Mouse (Mus musculus) right cerebral cortex, postnatal 14 days (tissue): ENCODE data around the gene Parp11.

ENCODE experiments used
- DNase-seq: peaks from one replicate; pipeline ENCODE4 v3.0.0; 2022

The Parp11 gene

DNA sequence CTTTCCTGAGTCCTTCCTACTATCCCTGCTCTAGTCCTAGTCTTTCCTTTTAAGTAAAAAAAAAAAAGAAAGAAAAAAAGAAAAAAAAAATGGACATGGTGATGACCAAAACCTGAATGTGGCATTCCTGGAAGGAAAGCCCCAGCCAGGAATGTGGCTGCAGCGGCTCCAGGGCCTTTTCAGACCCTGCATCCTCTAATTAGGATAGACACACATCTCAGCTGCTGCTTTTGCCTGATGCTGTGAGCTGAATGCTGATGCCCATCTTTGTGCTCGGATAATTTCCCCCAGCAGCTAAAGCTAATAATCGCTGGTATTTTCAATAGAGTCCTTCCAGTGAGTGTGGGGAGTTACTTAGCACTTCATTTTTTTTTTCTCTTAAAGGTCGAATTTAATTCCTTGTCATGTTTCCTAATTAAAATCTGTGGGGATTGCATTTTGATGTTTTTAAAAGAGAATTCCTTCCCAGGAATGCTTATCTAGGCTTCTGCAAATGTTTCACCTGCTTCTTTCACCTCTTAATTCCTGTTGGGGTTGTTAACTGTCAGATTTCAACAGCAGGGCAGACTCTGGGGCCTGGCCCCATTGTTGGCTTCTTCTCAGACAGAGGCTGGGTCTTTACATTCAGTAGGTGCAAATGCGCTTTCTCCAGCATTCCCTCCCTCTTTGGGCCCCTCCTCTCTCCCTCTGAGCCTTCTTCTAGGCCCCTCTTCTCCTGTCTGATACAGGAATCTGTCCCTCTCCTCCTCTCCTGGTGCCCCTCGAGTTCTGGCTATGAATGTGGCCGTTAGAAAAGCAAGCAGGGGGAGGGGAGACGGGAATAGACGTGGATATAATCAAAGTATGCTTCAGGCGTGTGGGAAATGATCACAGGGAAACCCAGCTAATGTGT is 3.1 kb downstream of the Parp11 start:
- DNase-seq: no peak

DNA sequence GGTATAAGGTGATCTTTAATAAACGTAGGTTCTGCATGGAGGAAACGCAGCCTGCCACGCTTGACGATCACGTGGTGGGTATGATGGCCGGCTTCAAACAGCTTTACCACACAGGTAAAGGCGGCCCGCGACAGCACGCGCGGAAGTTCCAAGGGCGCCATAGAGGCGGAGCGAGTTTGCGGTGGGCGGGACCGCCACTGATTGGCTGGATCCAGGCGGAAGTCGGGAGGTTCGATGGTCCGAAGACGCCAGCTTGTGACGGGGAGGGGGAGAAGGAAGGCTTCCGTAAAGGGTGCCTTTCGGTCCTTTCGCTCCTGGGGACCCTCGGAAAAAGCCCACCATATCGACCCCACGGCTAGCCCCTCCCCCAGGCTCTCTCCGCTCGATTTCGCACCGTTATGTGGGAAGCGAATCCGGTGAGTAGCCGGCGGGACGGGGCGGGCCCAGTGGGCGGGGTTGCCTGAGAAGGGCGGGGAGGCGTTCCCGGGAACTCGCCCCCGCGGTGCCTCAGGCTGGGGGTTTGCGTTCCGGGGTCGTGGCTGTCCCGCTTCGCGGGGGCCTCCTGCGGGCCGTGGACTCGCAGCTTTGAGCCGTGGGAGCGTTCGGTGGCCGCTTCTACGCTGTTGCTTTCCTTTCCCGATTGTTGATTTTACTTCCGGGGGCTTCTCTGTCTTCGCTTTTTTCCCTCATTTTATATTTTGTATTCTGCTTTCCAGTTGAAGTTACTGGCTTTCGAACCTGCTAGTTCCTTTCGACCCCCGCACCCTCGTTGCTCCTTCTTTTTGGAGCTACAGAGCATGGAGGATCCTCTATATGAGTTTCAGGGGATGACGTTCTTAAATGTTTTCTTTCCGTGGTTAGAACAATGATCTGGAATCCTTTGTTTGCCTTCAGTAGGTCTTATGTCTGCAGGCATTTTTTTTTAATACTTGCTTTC is 7.0 kb downstream of the Parp11 start:
- DNase-seq: peak; percentile 91

DNA sequence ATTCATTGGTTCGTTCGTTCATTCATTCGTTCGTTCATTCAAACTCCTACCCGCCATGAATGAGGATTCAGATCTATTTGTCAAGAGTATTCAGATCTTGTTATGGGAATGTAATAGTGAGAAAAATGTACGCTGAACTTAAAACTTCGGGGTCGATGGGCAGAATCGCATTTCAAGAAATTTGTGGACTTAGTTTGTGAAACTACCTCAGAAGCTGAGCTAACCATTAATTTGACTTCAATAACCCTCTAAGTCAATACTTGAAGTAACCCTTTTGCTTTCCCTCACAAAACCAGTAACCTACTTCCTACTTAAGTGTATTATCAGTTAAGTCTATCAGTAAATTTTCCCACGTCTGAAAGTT is 7.7 kb downstream of the Parp11 start:
- DNase-seq: no peak

DNA sequence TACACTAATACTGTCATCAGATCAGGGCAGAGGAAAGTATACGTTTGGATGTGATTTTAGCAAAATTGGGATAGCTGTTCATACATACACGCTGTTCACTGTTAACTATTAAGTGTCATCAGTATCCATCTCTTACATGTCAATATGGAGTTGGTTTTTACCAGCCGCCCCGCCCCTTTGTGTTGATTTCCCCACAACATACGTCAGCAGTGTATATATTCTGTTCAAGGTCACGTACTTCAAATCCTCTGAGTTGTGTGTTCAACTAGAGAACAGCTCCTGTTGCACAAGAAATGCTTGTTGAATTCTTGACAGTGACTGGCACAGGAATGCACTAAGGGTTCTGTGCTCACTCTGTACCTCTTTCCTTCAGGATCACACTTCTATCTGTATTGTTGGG is 8.2 kb downstream of the Parp11 start:
- no peak for DNase-seq

DNA sequence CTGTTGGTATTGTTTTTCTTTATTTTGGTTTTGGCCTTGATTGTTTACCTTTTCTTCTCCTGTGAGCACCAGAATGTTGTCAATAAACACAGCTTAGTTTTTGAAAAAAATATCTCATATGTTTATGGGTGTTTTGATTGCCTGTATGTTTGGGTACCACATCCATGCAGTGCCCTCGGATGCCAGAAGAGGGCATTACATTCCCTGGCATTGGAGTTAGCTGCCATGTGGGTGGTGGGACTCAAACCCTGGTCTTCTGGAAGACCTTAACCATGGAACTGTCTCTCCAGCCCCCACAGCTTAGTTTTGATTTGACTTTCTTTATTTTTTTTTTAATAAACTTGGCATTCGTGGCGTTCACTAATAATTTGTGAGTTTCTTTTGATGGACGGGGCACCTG is 8.8 kb downstream of the Parp11 start:
- no peak for DNase-seq

DNA sequence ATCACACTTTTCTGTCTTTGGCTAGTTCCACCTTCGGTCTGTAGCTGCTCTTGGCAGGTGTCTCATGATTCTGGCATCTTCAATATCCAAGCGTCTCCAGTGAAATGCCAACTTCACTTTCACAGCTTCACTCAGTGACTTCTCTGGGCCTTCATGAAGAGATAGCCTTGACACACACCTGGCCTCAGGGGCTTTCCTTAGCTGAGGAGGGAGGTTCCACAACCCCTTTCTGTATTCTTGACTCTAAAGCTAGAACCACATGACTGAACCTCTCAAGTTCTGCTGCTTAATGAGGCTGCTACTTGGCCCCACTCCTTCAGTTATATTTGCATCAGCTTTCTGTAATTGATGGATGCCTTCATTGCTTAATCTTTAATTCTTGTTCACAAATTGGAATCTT is 10.1 kb downstream of the Parp11 start:
- no peak for DNase-seq

DNA sequence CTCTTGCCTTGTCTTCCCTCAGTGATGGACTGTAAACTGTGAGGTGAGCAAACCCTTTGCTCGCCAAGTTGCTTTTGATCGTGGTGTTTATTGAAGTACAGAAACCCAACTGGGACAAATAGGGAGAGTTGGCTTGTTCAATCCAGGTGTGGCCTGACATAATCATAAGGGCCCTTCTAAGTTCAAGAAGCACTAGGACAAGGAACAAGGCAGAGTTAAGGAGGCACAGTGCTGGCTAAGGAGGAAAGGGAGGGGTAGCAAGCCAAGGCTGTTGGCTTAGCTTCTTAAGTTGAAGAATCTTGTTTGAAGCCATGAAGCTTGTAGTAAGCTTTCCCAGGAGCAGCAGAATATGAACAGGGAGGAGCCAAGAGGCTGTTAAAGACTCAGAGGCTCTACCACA is 13.1 kb downstream of the Parp11 start:
- DNase-seq: no peak

DNA sequence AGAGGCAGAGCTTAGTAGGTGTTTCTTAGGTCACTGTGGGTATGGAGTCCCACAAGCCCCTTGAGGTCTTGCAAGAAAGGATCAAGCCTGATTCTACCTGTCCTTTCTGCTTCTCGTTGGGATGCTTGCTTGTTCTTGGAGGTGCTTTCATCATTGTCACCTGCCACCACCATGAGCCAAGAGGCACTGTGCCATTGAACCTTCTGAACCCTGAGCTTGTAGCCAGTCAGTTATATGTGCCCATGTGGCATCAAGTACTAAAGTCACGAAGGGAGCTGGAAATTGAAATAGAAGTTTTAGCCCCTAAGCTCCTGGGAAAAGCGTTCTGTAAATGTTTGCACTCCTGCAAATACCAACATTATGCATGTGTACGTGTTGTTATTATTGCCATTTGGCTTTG is 14.9 kb downstream of the Parp11 start:
- no peak for DNase-seq

DNA sequence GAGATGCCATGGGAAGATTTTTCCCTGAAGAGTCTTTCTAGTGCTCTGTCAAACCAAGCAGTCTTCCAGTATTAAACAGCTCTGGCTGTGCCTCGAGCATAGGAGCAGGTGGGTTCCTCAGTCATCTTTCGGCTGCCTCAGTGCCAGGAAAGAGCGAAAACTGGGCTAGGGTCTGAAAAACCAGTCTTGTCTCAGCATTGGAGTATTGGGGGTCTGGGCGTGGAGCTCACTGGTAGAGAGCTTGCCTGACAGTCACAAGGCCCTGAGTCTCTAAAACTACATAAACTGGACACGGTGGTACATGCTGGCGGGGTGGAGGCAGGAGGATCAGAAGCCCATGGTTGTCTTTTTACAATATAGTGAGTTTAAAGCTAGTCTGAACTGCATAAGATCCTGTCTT is 15.6 kb downstream of the Parp11 start:
- no peak for DNase-seq

DNA sequence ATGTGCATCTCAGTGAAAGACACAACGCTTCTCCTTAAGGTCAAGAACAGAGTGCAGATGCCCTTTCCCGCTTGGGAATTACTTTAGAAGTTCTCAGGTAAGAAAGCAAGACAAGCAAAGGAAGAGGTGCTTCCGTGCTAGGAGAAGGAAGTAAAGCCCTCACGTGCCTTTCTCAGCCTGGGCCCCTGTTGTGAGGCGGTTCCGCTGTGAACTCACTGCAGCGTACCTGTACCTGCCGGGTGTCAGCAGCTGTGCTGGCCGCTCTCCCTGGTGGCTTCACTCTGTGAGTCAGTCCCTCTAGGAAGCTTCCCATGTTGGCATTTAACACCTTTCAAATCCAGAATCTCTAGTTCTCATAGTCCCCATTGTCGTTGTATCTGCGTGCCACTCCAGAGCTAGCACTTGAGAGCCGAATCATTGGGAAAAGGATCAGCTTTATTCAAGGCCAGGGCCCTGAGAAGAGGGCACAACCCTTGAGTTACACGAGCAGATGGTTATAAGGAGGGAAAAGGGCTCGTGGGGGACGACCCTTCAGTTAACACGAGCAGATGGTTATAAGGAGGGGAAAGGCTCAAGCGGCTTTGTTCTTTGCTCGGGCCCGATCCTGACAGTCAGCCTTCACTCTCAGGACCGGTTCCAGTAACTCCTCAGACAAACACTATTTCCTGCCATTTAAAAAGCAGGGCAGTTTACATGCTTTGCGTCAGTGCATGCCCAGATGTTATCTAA is 16.8 kb downstream of the Parp11 start:
- DNase-seq: no peak

DNA sequence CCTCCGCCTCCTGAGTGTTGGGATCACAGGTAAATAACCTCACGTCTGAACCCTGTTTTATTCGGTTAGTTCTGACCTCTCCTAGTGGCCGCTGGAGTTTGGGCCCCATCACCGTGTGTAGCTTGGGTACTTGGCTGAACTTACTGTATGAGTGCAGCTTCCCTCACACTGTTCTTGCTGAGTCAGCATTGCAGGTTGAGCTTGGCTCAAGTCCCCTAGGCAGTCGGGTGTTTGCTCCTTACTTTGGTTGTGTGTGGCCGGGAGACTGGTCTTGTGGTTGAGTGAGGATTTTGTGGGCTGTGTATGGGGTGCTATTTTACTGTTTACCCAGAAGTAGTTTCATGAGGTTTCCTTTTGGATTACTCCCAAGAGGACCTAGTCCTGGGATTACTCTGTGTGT is 17.9 kb downstream of the Parp11 start:
- no peak for DNase-seq

DNA sequence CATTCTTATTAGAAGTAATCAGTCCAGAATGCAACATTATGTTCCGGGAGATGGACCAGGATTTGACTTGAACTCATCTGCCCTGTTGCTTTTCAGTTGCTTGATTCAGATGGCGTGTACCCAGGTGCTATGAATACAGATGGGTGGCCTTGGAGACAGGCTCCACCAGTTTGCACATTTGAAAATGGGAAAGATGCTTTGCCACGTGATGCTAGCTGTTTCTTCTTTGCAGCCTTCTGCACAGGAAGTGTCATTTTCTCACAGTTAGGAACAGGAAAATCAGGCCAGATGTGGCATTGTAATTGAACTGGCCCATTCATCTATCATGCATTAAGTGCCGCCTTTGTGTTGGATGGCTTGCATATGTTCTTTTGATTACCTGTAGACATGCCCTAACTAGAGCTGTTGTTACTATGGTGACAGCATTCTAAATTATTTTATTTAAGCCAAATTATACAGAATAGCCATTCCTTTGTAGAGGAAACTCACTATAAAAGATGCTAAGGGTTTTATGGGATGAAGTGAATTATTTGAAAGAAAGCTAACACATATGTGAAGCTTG is 20.2 kb downstream of the Parp11 start:
- no peak for DNase-seq

DNA sequence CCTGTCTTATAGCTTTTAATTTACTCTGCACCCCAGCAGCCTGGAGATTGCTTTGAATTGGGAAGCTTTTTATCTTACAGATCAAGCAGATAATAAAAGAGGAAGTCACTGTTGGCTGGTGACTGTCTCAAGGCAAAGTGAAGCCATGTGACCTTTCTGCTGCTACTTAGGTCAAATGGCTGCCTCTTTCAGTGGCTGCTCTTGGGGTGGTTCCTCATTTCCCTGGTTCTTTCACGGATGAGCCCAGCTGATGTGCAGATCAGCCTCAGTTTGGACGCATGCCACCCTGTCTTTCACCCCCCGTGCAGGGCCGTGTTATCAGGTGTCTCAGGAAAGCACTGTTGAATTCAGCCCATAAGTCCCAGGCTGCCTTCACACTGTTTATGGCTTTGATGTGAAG is 25.4 kb downstream of the Parp11 start:
- no peak for DNase-seq

DNA sequence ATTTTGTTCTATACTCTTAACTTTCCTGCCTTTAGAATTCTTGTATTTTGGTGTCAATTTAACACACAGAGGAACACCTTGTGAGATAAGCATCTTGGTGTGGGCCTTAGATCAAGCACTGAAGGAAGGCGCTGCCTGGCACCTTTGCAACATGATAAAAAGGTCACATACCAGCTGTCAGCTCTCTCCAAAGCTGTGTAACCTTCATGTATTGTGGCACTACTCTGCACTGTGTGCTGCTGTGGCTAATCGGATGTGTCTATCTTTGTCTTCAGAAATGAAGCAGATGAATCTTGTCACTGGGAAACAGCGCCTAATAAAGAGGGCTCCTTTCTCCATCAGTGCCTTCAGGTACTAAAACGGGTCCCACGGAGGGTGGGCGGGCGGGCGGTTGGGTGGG is 27.3 kb downstream of the Parp11 start:
- DNase-seq: no peak

DNA sequence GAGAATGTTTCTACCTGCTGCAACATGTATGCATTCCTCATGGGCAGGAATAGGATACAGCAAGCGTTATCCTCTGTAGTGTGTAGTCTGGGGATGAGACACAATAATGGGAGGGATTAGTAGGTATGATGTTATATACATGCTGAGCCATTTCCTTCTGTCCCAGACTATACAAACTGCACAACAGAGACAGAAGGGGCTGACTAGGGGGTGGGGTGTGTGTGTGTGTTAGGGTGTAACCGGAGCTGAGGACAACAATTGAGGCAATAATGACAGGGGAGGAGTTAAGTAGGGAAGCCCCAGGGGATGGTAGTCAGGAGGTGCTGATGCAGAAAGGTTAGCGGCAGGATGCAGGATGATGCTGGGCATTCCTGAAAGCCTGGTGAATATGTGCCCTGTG is 28.6 kb downstream of the Parp11 start:
- DNase-seq: no peak

DNA sequence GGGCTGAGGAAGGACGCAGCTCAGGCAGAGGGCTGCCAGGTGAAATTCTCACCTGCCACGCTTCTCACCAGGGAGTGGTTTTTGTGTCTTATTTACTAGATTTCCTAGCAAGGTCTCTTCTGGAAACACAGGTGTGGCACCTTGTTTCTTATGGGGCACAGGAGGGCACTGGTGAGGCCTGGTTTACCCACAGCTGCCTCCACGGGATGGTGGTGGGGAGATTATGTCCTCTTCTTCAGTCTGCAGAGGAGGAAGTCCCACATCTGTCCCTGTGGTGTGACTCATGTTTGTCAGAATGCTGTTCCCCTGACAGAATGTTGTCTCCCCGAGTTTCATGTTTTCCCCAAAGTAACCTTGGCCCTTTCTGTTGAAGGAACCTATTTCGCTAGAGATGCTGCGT is 44.4 kb downstream of the Parp11 start:
- DNase-seq: no peak

DNA sequence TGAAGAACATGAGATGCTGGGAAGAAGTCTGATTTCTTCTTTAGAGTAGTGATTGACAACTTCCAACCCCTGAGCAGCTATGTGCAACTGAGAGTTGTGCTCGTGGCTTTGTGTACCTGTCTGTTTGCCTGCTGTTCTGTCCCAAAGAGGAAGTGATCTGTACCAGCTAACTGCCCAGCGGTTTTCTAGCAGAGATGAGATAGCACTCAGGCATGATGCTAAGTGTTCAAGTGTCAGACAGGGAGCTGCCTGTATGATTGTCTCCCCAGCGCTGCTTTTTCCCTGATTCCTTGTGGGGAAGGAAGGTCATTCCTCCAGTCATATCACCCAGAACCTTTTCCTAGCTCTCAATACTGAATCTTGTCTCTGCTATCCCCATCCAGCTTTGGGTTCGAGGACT is 45.9 kb downstream of the Parp11 start:
- DNase-seq: no peak

DNA sequence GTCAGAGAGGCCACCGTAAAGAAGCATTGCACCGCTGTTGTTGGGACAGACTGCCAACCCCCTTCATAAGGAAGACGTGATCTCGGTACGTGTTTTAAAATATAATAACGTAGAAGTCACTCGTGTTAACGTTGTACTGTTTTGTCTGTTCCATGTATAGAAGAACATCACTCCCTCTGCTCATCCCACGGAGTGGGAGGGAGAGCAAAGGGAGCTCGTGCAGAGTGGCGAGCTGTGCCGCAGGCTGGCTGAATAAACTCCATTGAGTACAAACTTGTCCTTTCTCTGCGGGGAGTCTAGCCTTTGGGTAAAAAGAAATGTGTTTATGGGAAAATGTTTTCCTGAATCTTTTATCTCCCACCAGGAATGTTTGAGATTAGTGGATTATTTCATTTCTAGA is 47.1 kb downstream of the Parp11 start:
- DNase-seq: peak; percentile 26

DNA sequence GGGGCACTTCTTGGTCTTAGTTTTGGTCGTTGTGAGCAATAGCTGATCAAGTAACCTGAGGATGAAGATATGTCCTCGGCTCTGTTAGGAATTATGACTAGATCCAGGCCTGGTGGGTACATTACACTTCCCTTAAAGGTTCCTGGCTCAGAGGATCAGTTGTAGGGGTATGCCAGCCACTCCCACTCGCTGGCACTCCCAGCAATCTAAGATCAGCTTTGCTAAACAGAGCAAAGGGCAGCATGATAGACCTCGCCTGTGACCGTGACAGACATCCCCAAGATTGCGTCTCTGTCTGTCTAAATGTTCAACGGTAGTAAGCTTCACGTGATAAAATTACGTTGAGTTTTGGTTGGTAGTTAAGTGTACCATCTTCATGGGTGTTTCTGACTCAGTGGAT is 47.7 kb downstream of the Parp11 start:
- DNase-seq: no peak

DNA sequence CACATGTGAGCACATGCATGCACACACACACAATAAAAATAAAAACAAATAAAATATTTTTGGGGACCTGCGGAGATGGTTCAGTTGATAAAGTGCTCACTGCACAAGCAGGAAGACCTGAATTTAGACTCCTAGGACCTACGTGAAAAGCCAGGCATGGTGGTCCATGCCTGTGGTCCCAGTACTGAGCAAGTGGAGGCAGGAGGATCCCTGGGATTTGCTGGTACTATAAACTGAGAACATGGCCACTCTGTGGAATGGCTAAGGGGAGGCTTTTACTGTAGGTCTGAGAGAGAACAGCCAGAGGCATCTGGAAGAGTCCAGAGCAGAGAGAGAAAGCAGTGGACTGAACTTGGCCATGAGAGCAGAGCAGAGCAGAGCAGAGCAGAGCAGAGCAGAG is 48.6 kb downstream of the Parp11 start:
- no peak for DNase-seq

DNA sequence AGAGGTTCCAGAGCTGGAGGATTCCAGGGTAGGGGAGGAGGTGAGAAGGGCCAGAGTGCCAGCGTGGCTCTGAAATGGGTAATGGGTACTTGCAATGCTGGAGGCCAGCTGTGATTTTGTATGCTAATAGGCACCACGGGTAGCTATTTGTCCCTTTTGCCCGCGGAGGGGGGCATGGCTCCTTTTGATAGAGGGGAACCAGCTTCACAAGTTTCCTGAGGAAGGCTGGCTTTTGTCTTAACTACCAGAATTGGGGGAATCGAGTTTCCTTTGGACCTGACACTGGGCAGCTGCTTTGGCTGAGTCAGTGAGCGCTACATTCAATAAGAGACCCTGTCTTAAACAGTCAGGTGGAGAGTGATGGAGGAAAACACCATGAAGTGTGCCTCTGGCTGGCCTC is 49.2 kb downstream of the Parp11 start:
- DNase-seq: no peak

DNA sequence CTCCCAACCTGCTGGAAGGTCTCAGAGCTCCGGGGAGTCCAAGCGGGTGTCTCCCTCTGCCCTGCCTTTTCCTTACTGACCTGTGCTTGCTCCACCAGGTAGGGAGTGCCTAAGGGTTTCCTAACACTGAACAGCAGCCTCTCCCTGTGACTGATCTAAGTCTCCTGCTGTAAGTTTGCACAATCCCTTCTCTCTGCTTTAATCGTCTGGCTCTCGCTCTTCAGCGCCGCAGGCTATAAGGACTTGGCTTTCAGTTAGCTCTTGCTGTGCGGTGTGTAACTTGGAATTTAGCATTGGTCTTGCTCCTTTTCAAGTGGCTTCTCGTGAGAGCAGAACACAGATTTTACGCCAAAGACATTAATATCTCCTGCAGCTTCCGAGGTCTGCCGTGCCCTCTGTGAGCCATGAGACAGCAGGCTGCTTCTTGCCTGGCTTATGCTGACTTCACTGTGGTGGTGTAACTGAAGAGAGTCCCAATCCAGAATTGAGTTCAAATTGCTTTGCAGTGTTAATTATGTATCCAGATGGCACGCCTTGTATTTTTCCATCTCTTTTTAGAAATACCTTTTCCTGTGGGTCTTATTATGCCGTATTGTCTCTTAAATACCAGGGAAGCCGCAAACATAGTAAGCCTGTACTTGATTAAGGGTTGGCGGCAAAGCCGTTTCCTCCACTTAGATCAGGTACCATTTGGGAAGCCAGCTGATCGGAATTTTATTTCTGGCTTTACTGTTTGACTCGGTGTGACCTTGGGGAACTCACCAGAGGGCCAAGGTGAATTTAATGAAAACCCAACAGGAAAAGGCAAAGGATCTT is 50.4 kb downstream of the Parp11 start:
- no peak for DNase-seq
